Mouse (Mus musculus): ENCODE results near the gene Sp4.

DNA sequence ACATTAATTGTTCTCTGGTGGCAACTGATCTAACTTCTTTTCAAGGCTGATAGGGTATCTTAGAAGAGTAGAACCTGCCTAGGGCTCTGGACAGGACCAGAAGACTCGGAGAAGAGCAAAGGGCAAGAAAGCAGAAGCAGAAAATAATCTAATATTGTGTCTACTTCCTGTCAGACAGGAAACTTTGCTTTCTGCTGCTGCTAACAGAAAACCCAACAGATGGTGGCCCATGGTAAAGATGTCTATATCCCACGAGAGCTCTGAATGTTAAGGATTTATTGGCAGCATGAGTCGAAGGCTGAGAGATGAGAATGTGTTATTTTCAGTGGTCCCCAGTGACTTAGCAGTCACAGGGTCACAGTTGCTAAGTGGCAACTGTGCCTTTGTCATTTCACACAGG, 80.1 kb downstream of the Sp4 start:
- TF ChIP-seq CTCF (IDR thresholded peaks at IDR 0.05; ENCODE audit: insufficient read depth, low read depth, low read length) (no peak), POLR2A (IDR thresholded peaks at IDR 0.05; ENCODE audit: insufficient read depth, low read depth, low read length) (no peak)

Measured in olfactory bulb, adult 2 months (tissue).